Mouse (Mus musculus) liver, adult 2 months (tissue): ENCODE results near the gene Gbp8.

Source experiments
- CTCF ChIP-seq: fragments of 200-500 bp; IDR thresholded peaks from 2 replicates; pipeline ENCODE4 v1.5.1; 2011; ENCODE audit warnings: low read depth, low read length, control low read depth
- POLR2A ChIP-seq: fragments of 200-500 bp; IDR thresholded peaks from 2 replicates; pipeline ENCODE4 v1.6.1; 2011; ENCODE audit warnings: low read length, control low read depth; ENCODE audit not compliant: insufficient read depth; ENCODE audit errors: extremely low read depth

- TF ChIP-seq POLR2A (no peak), CTCF (no peak)
These were observed 79.1 kb downstream of the Gbp8 start for GRCm38 (mm10) chr5:105060224-105060623.
